Mouse (Mus musculus) forebrain, embryonic 16.5 days (tissue): Measurements from ENCODE around the gene Zranb1. TPM values are rescaled to one million over a fixed set of nuclear protein-coding genes. Genes with fewer than 3 reads are reported as not detected.
A peak's percentile ranks its signal among the peaks of the same experiment; 100 is the strongest.

Experiments used
- ATAC-seq: fragments of 200-750 bp; cut with Nextera tagmentation; 2 replicates; pipeline ENCODE4 v1.8.0; 2017; ENCODE audit warnings: mild to moderate bottlenecking, moderate library complexity
- H3K27ac ChIP-seq: fragments of 300-500 bp; sonication (generic); 2 replicates; pipeline ENCODE4 v1.5.1; 2014; ENCODE audit warnings: low read length, control low read depth
- H3K27me3 ChIP-seq: fragments of 300-500 bp; sonication (generic); replicated peaks from 2 replicates; pipeline ENCODE4 v1.6.1; 2014; ENCODE audit warnings: low read length; ENCODE audit not compliant: control insufficient read depth, insufficient read depth
- H3K36me3 ChIP-seq: fragments of 300-500 bp; sonication (generic); 2 replicates; pipeline ENCODE4 v1.6.1; 2014; ENCODE audit not compliant: control insufficient read depth, insufficient read depth
- H3K4me1 ChIP-seq: fragments of 300-500 bp; sonication (generic); replicated peaks from 2 replicates; pipeline ENCODE4 v1.6.1; 2014; ENCODE audit warnings: low read length; ENCODE audit not compliant: control insufficient read depth, insufficient read depth
- H3K4me2 ChIP-seq: fragments of 300-500 bp; sonication (generic); 2 replicates; pipeline ENCODE4 v1.6.1; 2014; ENCODE audit warnings: mild to moderate bottlenecking, low read length, control low read depth
- H3K4me3 ChIP-seq: fragments of 300-500 bp; sonication (generic); replicated peaks from 2 replicates; pipeline ENCODE4 v1.5.1; 2014; ENCODE audit warnings: mild to moderate bottlenecking, low read length, control low read depth
- H3K9ac ChIP-seq: fragments of 300-500 bp; sonication (generic); replicated peaks from 2 replicates; pipeline ENCODE4 v1.6.1; 2014; ENCODE audit warnings: low read depth, low read length, control low read depth
- H3K9me3 ChIP-seq: fragments of 300-500 bp; sonication (generic); 2 replicates; pipeline ENCODE4 v1.6.1; 2016; ENCODE audit warnings: low read length; ENCODE audit not compliant: control insufficient read depth
- WGBS: fragments of 180-500 bp; shearing (Covaris S2); extraction: QIAGEN DNeasy Blood & Tissue Kit; methylation state at CpG from one replicate; pipeline ENCODE4 v1.1.7; 2014; 5-methylcytosine and 5-hydroxymethylcytosine counted together
- polyA plus RNA-seq: library from polyadenylated mRNA; unstranded; fragments of >200 nt; fragmentation: Nextera tagmentation; extraction: Ambion mirVana; gene quantifications from 2 replicates; pipeline ENCODE4 v1.2.1, GENCODE M21; 2015

Gene Zranb1
- polyA plus RNA-seq, 1 experiment from 2014 or later, result 22.6 TPM

- 36% methylated on average over 9 of the region's 9 CpGs for WGBS
- peak; percentile 78 for ATAC-seq
- no peaks in the 10 kb centered on the region for H3K27me3 ChIP-seq
- no peaks in the 10 kb centered on the region for H3K36me3 ChIP-seq
- H3K4me3 ChIP-seq, result no peak overlapping the region
- no peak overlapping the region for H3K27ac ChIP-seq
- H3K4me1 ChIP-seq, result peaks cover 10% of the 10 kb centered on the region
- H3K9me3 ChIP-seq, result no peaks in the 10 kb centered on the region
- no peak overlapping the region for H3K9ac ChIP-seq
- no peak overlapping the region for H3K4me2 ChIP-seq
Measured at GRCm38 (mm10) chr7:133032589-133033203, 101.8 kb downstream of the Zranb1 start.

- ATAC-seq, result no peak
- H3K27me3 ChIP-seq, result no peaks in the 10 kb centered on the region
- H3K9ac ChIP-seq, result no peak overlapping the region
- no peak overlapping the region for H3K27ac ChIP-seq
- no peak overlapping the region for H3K4me2 ChIP-seq
- peaks cover 10% of the 10 kb centered on the region for H3K4me1 ChIP-seq
- H3K4me3 ChIP-seq, result no peak overlapping the region
- H3K9me3 ChIP-seq, result no peaks in the 10 kb centered on the region
- no peaks in the 10 kb centered on the region for H3K36me3 ChIP-seq
Measured at GRCm38 (mm10) chr7:133035901-133036300, 105.0 kb downstream of the Zranb1 start.

Other genes starting within 250 kb of the Zranb1 start
- 27.3 and 29.2 TPM in 2 replicates for gene Fam53b, start 117.3 kb upstream of the Zranb1 start, polyA plus RNA-seq
- gene Eef1akmt2, start 78.5 kb upstream of the Zranb1 start, polyA plus RNA-seq, result 97.0 and 101 TPM in 2 replicates
- 38.1 and 43.5 TPM in 2 replicates for gene Abraxas2, start 71.9 kb upstream of the Zranb1 start, polyA plus RNA-seq
- 39.2 and 52.1 TPM in 2 replicates for gene Fgfr2, start 192.2 kb downstream of the Zranb1 start, polyA plus RNA-seq
- gene Ctbp2, start 193.2 kb downstream of the Zranb1 start, polyA plus RNA-seq, result 74.6 and 85.2 TPM in 2 replicates